Mouse (Mus musculus) bone marrow macrophage, adult 2 months (primary cell): ENCODE measurements at regions not wholly inside any gene's neighbourhood (a gene's known extent, or its start where the extent isn't known, plus 50 kb on each side); places are given as distances from the start of the nearest gene placed in this dataset.

Source experiments
- CTCF ChIP-seq: IDR thresholded peaks from 2 replicates; pipeline ENCODE4 v1.5.1; 2012; ENCODE audit warnings: low read depth, mild to moderate bottlenecking, low read length, moderate library complexity
- POLR2A ChIP-seq: IDR thresholded peaks from 2 replicates; pipeline ENCODE4 v1.6.1; 2012; ENCODE audit warnings: mild to moderate bottlenecking, low read depth, low read length, borderline replicate concordance

DNA sequence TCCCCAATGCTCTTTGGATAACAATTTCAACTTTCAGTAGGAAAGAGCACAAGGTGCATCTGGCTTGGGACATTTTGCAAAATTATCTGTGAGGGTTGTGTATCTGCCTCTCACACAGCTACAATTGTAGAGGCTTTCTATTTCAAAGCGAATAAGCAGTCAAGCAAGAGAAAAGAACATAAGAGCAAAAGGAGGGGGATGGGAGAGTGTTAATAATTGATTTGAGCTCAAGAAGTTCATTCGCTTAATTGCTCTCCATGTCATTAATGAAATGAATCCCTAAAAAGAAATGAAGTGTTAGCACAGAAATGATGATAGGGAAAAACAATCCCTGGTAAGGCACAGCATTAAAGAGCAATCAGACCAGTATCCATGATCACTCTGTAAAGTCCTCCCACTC, 121.4 kb upstream of the Vgll3 start:
- no peak for TF ChIP-seq CTCF
- no peak for TF ChIP-seq POLR2A
